Mouse (Mus musculus): ENCODE measurements at regions not wholly inside any gene's neighbourhood (a gene's known extent, or its start where the extent isn't known, plus 50 kb on each side); places are given as distances from the start of the nearest gene placed in this dataset.

DNA sequence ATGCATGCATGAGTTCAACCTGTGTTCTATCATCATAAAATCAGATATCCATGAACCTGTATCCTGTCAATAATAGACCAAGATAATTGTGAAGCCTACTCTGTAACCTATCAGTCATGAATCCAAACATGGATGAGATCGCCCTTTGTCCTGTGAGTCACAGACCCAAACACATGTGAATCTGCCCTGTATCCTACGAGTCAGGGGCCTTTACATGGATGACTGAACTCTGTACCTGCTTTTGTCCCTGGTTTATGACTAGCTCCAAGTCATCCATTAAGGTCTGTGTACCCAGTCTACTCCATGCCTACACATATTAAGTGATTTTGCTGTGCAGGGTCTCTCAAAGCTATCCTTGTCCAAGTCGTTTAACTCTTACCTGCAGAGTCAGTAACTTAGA lies 187.7 kb upstream of the Tbl1xr1 start:
- no peak for TF ChIP-seq EP300 (IDR thresholded peaks at IDR 0.05; ENCODE audit: insufficient read depth, low read depth, low read length)
- no peak for TF ChIP-seq CTCF (IDR thresholded peaks at IDR 0.05)
- TF ChIP-seq POLR2A (IDR thresholded peaks at IDR 0.05; ENCODE audit: insufficient read depth, low read depth, low read length), result no peak
